Mouse (Mus musculus) heart, postnatal 0 days (tissue): ENCODE data around the gene Art4. TPM values are rescaled to one million over a fixed set of nuclear protein-coding genes. Genes with fewer than 3 reads are reported as not detected.

ENCODE experiments used
- ATAC-seq: fragments of 200-750 bp; cut with Nextera tagmentation; 2 replicates; pipeline ENCODE4 v1.8.0; 2017; ENCODE audit warnings: low read depth, moderate number of reproducible peaks, moderate library complexity; ENCODE audit not compliant: insufficient read depth
- DNase-seq: peaks from one replicate; pipeline ENCODE4 v3.0.0-alpha.2; 2016; ENCODE audit warnings: low spot score
- H3K27ac ChIP-seq: fragments of 300-500 bp; sonication (generic); 2 replicates; pipeline ENCODE4 v1.5.1; 2014; ENCODE audit warnings: low read depth, mild to moderate bottlenecking
- H3K27me3 ChIP-seq: fragments of 300-500 bp; sonication (generic); 2 replicates; pipeline ENCODE4 v1.6.1; 2014; ENCODE audit warnings: low read length, mixed read lengths; ENCODE audit not compliant: control insufficient read depth, insufficient read depth
- H3K36me3 ChIP-seq: fragments of 300-500 bp; sonication (generic); replicated peaks from 2 replicates; pipeline ENCODE4 v1.6.1; 2014; ENCODE audit warnings: low read length, mixed read lengths; ENCODE audit not compliant: control insufficient read depth, insufficient read depth
- H3K4me1 ChIP-seq: fragments of 300-500 bp; sonication (generic); 2 replicates; pipeline ENCODE4 v1.6.1; 2014; ENCODE audit warnings: antibody characterized with exemption; ENCODE audit not compliant: control insufficient read depth, insufficient read depth
- H3K4me2 ChIP-seq: fragments of 300-500 bp; sonication (generic); 2 replicates; pipeline ENCODE4 v1.6.1; 2014; ENCODE audit warnings: low read depth, mild to moderate bottlenecking, low read length, moderate library complexity
- H3K4me3 ChIP-seq: fragments of 300-500 bp; sonication (generic); 2 replicates; pipeline ENCODE4 v1.5.1; 2014; ENCODE audit warnings: low read depth, low read length
- H3K9ac ChIP-seq: fragments of 300-500 bp; sonication (generic); replicated peaks from 2 replicates; pipeline ENCODE4 v1.6.1; 2014; ENCODE audit warnings: low read depth, low read length, mixed read lengths
- H3K9me3 ChIP-seq: fragments of 300-500 bp; sonication (generic); replicated peaks from 2 replicates; pipeline ENCODE4 v1.6.1; 2016; ENCODE audit warnings: low read length; ENCODE audit not compliant: control insufficient read depth
- CTCF ChIP-seq: IDR thresholded peaks from 2 replicates; pipeline ENCODE4 v1.5.1; 2016; ENCODE audit warnings: antibody characterized with exemption, control low read depth, low read depth
- EP300 ChIP-seq: IDR thresholded peaks from 2 replicates; pipeline ENCODE4 v1.6.1; 2016; ENCODE audit warnings: antibody characterized with exemption, low read depth
- WGBS: fragments of 180-500 bp; shearing (Covaris S2); extraction: QIAGEN DNeasy Blood & Tissue Kit; methylation state at CpG from one replicate; pipeline ENCODE4 v1.1.7; 2014; 5-methylcytosine and 5-hydroxymethylcytosine counted together
- polyA plus RNA-seq: library from polyadenylated mRNA; unstranded; fragments of >200 nt; fragmentation: Nextera tagmentation; extraction: Ambion mirVana; gene quantifications from 2 replicates; pipeline ENCODE4 v1.2.1, GENCODE M21; 2015
- total RNA-seq: library from RNA; depleted of rRNA; stranded (reverse); fragments of >200 nt; gene quantifications from 2 replicates; pipeline ENCODE4 v1.2.3, GENCODE M21; 2014; ENCODE audit warnings: low replicate concordance

Art4 gene
- total and polyA plus RNA-seq, 2 experiments from 2014 or later = 8.7 to 19.3 TPM

DNA sequence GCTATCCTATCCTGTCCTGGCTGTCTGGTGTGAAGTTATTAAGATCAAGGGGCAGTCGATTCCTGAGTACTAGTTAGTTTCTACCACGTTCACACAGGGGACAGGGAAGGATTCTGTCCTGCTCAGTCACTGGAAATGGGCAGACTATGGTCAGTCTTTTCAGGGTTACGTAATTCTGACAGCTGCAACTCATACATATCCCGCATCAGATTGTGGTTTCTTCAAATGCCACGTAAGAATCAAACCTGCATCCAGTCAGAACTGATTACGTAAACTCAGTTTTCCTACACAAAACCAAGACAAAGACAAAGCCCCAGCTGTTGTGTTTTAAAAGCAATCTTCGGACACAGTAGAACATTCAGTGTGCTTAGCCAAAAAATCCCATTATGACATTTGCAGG is 42.2 kb downstream of the Art4 start:
- Histone ChIP-seq H3K36me3 (peaks cover 80% of the 10 kb centered on the region), H3K27ac (no peak overlapping the region), H3K9ac (no peak overlapping the region), H3K4me1 (no peaks in the 10 kb centered on the region), H3K4me3 (no peak overlapping the region), H3K27me3 (no peaks in the 10 kb centered on the region), H3K9me3 (no peaks in the 10 kb centered on the region), H3K4me2 (no peak overlapping the region)
- 94% methylated on average over 7 of the region's 7 CpGs for WGBS
- ATAC-seq = no peak
- DNase-seq = no peak
- TF ChIP-seq EP300 = no peak
- no peak for TF ChIP-seq CTCF

DNA sequence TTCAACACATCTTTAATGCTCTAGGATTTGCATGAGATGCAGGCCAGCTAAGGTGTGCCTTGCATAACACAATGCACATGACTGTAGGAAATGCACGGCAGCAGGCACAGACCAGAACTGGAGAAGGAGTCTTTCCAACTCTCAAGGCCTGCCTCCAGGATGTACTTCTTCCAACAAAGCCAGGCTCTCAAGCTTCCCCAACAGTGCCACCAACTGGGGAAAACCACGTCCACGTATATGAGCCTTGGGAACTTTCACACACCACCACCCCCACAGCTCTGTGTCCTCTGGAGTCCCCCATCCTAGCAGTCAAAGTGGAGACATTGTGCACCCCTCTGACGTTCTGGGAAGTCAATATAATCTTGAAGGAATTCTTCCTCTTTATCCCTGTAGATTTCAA is 44.4 kb downstream of the Art4 start:
- Histone ChIP-seq H3K27ac (no peak overlapping the region), H3K36me3 (peaks cover 58% of the 10 kb centered on the region), H3K9ac (no peak overlapping the region), H3K4me3 (no peak overlapping the region), H3K4me1 (peaks cover 7% of the 10 kb centered on the region), H3K27me3 (no peaks in the 10 kb centered on the region), H3K9me3 (no peaks in the 10 kb centered on the region), H3K4me2 (no peak overlapping the region)
- ATAC-seq (no peak), DNase-seq (no peak)
- TF ChIP-seq EP300 = no peak
- TF ChIP-seq CTCF = no peak; the same call in 1 of the 2 replicates
- 23% methylated on average over 4 of the region's 4 CpGs for WGBS

DNA sequence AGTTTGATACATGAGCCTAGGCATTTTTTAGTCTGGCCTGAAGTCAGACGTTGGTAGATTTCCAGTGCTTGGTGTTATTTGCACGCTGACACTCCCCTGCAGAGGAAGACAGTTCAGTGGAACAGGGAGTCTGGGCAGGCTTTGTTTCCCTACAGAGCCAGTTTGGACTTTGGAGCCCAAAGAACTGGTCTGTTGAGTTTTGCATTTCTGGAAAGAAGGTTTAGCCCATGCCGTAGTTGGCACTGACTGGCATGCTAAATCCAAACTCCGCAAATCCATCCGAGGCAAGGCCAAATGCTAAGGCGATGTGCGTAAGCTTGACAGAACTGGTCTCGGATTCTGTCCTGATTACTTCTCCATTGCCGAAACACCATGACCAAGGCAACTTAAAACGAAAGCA is 46.3 kb downstream of the Art4 start:
- ATAC-seq = no peak
- Histone ChIP-seq H3K36me3 (peaks cover 39% of the 10 kb centered on the region), H3K9ac (no peak overlapping the region), H3K27ac (no peak overlapping the region), H3K9me3 (no peaks in the 10 kb centered on the region), H3K4me1 (peaks cover 13% of the 10 kb centered on the region), H3K4me3 (no peak overlapping the region), H3K4me2 (no peak overlapping the region), H3K27me3 (no peaks in the 10 kb centered on the region)
- 86% methylated on average over 10 of the region's 10 CpGs for WGBS
- TF ChIP-seq EP300 (no peak), CTCF (no peak)
- no peak for DNase-seq

DNA sequence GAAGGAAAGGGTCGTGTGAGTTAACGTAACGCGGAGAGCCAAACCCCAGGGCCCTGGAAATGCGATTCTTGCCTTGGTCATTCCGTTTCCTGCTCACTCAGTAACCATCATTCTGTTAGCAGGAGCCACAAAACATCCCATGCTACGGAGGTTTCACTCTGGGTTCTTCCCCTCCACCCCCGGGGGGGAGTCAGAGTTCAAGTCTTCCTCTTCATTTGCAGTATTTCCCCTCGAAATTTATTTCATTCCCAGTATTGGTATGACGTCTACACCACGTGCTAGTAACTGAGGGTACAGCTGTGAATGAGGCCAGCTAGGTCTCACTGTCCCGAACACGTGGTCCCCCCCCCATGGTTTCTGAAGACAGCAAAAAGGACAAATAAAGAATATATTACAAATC is 47.9 kb downstream of the Art4 start:
- no peak for DNase-seq
- no peak for TF ChIP-seq EP300
- no peak for TF ChIP-seq CTCF
- Histone ChIP-seq H3K9me3 (no peaks in the 10 kb centered on the region), H3K27ac (no peak overlapping the region), H3K4me1 (peaks cover 13% of the 10 kb centered on the region), H3K9ac (0 out of 2 replicates have a peak overlapping the region, but pooled peaks have one; percentile 72), H3K27me3 (no peaks in the 10 kb centered on the region), H3K4me3 (peak overlapping the region; percentile 90), H3K4me2 (peak overlapping the region; percentile 91), H3K36me3 (peaks cover 27% of the 10 kb centered on the region)
- no peak for ATAC-seq
- WGBS = 65% methylated on average over 13 of the region's 13 CpGs

DNA sequence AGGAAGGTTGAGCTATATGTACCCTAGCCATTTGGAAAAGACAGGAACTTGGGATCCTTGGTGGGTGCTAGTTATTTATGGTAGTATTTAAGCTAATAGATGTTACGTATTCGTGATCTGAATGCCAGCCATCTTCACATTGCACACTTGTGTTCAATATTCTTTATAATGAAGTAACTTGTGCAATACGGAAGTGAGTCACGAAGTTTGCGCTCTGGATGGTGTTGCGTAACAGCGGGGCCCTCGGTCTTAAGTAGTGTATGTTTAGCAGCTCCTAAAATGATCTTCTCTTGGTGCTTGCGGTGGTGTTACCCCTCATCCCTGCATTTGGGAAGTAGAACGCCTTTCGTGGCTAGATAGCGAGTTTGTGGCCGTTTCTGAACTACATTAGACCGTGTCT is 48.5 kb downstream of the Art4 start:
- peak; percentile 38 for DNase-seq

DNA sequence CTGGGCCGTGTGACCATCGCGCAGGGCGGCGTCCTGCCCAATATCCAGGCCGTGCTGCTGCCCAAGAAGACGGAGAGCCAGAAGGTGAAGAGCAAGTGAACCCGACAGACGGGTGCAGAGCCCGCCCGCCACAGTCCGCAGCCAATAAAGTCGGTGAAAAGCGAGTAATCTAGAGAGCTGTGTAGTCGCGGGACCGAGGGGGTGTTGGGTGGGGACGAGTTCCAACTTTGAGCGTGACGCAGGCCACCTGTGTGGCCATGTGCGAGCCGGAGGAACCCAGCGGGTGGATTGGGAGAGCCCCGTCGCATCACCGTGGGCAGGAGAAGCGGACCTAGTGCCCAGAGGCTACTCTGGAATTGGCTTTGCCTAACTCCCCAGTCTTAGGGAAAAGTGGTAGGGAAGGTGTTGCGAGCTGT is 48.9 kb downstream of the Art4 start:
- no peak for DNase-seq

More for the DNA sequence above, 48.5 kb downstream of the Art4 start:
- Histone ChIP-seq H3K4me1 (peaks cover 13% of the 10 kb centered on the region), H3K27me3 (no peaks in the 10 kb centered on the region), H3K9ac (peak overlapping the region; percentile 72), H3K9me3 (no peaks in the 10 kb centered on the region), H3K4me2 (peak overlapping the region; percentile 91), H3K4me3 (peak overlapping the region; percentile 90), H3K36me3 (peaks cover 21% of the 10 kb centered on the region), H3K27ac (peak overlapping the region; percentile 58; the same call in 1 of the 2 replicates)
- no peak for TF ChIP-seq EP300
- no peak for TF ChIP-seq CTCF
- no peak for ATAC-seq
- 22% methylated on average over 14 of the region's 14 CpGs for WGBS

More for the DNA sequence above, 48.9 kb downstream of the Art4 start:
- under 1% methylated on average over 28 of the region's 28 CpGs for WGBS
- H3K9me3 ChIP-seq = no peaks in the 10 kb centered on the region
- H3K4me2 ChIP-seq = peak overlapping the region; percentile 91
- no peaks in the 10 kb centered on the region for H3K27me3 ChIP-seq
- H3K4me3 ChIP-seq = peak overlapping the region; percentile 90
- ATAC-seq = peak; percentile 12; the same call in 1 of the 2 replicates
- H3K36me3 ChIP-seq = peaks cover 17% of the 10 kb centered on the region
- H3K4me1 ChIP-seq = peaks cover 13% of the 10 kb centered on the region
- H3K9ac ChIP-seq = peak overlapping the region; percentile 72
- TF ChIP-seq EP300 (no peak), CTCF (no peak)
- H3K27ac ChIP-seq = peak overlapping the region; percentile 58
